16 mouse cellular contexts compared by ENCODE assay signal in the genomic region with DNA sequence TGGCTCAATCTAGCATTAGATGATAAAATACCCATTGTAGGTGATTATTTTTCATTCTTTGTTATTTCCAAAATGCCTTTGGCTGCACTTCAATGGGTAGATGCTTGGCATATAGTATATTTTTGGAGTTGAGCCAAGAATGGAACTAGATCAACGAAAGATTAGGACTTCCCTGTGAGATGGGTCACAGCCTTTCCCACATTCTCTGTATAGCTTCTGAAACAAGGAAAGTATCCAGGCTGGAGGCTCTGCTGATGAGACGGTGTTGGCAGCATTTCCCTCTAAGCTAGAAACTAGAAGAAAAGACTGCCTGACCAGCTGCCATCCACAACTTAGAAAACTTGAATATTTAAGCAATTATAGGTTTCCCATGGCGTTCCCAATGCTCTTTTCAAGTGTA.
"Had no signal": no experiment of that assay in that cellular context is flagged by ENCODE, and none has a peak within 500 bp of the region (broad histone marks: within the 10 kb centered on the region; RNA-seq: fewer than 3 reads in every experiment).

No protein-coding gene starts in this region.

- H3K9ac ChIP-seq: liver, embryonic 13.5 days; stomach, embryonic 15.5 days had no signal

- H3K27me3 ChIP-seq: liver, embryonic 13.5 days; megakaryocyte, embryonic 14.5 days; stomach, embryonic 15.5 days had no signal

- H3K27ac ChIP-seq: kidney, postnatal 0 days; left cerebral cortex, adult 2 months; liver, embryonic 13.5 days; midbrain, embryonic 10.5 days; stomach, embryonic 15.5 days had no signal

- H3K4me1 ChIP-seq: liver, embryonic 13.5 days; megakaryocyte, embryonic 14.5 days; midbrain, embryonic 10.5 days; stomach, embryonic 15.5 days had no signal

- H3K36me3 ChIP-seq: liver, embryonic 13.5 days; midbrain, embryonic 10.5 days; stomach, embryonic 15.5 days had no signal

- DNase-seq: kidney, adult 2 months; kidney, postnatal 25 days; layer of hippocampus, postnatal 36 days; liver, embryonic 13.5 days; lung, adult 2 months; lung, postnatal 10 days; lung, postnatal 36 days; right cerebral cortex, postnatal 14 days; spleen, adult 18-20 months; thymus, postnatal 25 days had no signal

- H3K4me3 ChIP-seq: left cerebral cortex, adult 2 months; liver, embryonic 13.5 days; megakaryocyte, embryonic 14.5 days; midbrain, embryonic 10.5 days; stomach, embryonic 15.5 days had no signal

- ATAC-seq: midbrain, embryonic 16.5 days had no signal

- H3K9me3 ChIP-seq: liver, embryonic 13.5 days; megakaryocyte, embryonic 14.5 days; midbrain, embryonic 10.5 days; stomach, embryonic 15.5 days had no signal

- H3K4me2 ChIP-seq: liver, embryonic 13.5 days; stomach, embryonic 15.5 days had no signal
